Mouse (Mus musculus) C2C12 (cell line): ENCODE measurements around the gene Aym1. TPM values are rescaled to one million over a fixed set of nuclear protein-coding genes. Genes with fewer than 3 reads are reported as not detected.

Experiments
- H3K27me3 ChIP-seq: one replicate; pipeline ENCODE4 v1.6.1; 2011; ENCODE audit not compliant: control insufficient read depth, insufficient read depth, insufficient read length
- H3K36me3 ChIP-seq: one replicate; pipeline ENCODE4 v1.6.1; 2011; ENCODE audit not compliant: control insufficient read depth, insufficient read depth
- H3K4me3 ChIP-seq: one replicate; pipeline ENCODE4 v1.5.1; 2011; ENCODE audit warnings: mild to moderate bottlenecking, control low read depth; ENCODE audit not compliant: poor library complexity, insufficient read depth, severe bottlenecking
- H3K79me2 ChIP-seq: one replicate; pipeline ENCODE4 v1.6.1; 2011; ENCODE audit not compliant: control insufficient read depth, insufficient read depth
- H3K79me3 ChIP-seq: one replicate; pipeline ENCODE4 v1.6.1; 2011; ENCODE audit warnings: low read depth, control low read depth
- H3ac ChIP-seq: one replicate; pipeline ENCODE3; 2011; ENCODE audit warnings: low read depth; ENCODE audit not compliant: control insufficient read depth, insufficient read length
- CEBPB ChIP-seq: IDR thresholded peaks from one replicate; pipeline ENCODE4 v1.6.1; 2011; ENCODE audit warnings: low read depth, mild to moderate bottlenecking, control low read depth, moderate library complexity
- CTCF ChIP-seq: IDR thresholded peaks from one replicate; pipeline ENCODE4 v1.5.1; 2011; ENCODE audit not compliant: control insufficient read depth, insufficient read depth, insufficient read length
- FOSL1 ChIP-seq: IDR thresholded peaks from one replicate; pipeline ENCODE4 v1.8.0; 2011; ENCODE audit warnings: mild to moderate bottlenecking, low read length; ENCODE audit not compliant: poor library complexity, insufficient read depth, severe bottlenecking
- MAX ChIP-seq: IDR thresholded peaks from one replicate; pipeline ENCODE4 v1.6.1; 2011; ENCODE audit warnings: mild to moderate bottlenecking, control low read depth
- MYOD1 ChIP-seq: IDR thresholded peaks from one replicate; pipeline ENCODE4 v1.6.1; 2011; ENCODE audit warnings: low read depth; ENCODE audit not compliant: control insufficient read depth, insufficient read length
- MYOG ChIP-seq: IDR thresholded peaks from one replicate; pipeline ENCODE4 v1.6.1; 2011; ENCODE audit not compliant: control insufficient read depth, insufficient read length; ENCODE audit errors: extremely low read depth
- USF1 ChIP-seq: IDR thresholded peaks from one replicate; pipeline ENCODE4 v1.6.1; 2011; ENCODE audit warnings: low read depth, mild to moderate bottlenecking, control low read depth, moderate library complexity
- polyA plus RNA-seq: library from polyadenylated mRNA; unstranded; fragments of >200 nt; fragmentation: generic; extraction: Trizol; gene quantifications from one replicate; pipeline ENCODE4 v1.2.1, GENCODE M21; 2012; ENCODE audit warnings: missing spikeins

Gene Aym1
- polyA plus RNA-seq, 1 experiment, result not detected

DNA sequence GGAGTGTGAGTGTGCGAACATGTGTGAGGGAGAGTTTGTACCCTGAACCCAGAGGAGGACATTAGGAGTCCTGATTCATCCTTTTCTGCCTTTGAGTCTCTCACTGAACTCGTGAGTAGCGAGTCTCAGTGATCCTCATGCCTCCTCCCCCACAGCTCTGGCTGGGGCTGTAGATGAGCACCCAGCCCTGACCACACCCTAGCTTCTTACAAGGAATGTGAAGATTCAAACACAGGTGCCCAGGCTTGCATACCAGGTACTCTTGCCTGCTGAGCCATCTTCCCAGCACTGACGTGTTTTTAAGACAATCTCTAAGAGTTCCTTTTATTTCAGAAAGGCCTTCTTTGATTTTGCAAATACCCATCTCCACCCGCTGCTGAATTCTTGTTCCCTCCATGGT lies 22.3 kb downstream of the Aym1 start:
- no peaks in the 10 kb centered on the region for H3K79me2 ChIP-seq
- H3K4me3 ChIP-seq, result no peak overlapping the region
- no peaks in the 10 kb centered on the region for H3K36me3 ChIP-seq
- no peaks in the 10 kb centered on the region for H3K79me3 ChIP-seq
- TF ChIP-seq CEBPB (no peak), CTCF (no peak), MYOG (no peak), FOSL1 (no peak), USF1 (no peak), MYOD1 (no peak), MAX (no peak)
- no peak overlapping the region for H3ac ChIP-seq
- peaks cover 20% of the 10 kb centered on the region for H3K27me3 ChIP-seq

DNA sequence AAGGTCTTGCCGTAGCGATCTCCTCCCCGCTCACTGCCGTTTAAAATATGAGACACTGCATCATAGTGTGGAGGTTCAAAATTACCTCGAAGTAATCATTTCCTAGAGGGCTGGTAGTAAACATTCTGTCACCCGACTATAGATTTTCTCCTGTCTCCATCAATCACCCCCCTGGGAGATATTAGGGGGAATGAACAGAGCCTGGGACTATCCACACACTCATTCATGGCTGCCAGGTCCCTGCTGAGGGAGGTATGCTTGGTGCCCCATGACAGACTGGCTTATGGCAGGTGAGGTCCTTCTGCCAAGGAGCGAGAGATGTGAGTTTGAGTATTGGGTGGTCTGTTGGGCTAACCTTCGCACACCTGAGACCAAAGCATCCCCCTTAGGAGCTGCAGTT lies 23.5 kb downstream of the Aym1 start:
- H3K79me3 ChIP-seq, result no peaks in the 10 kb centered on the region
- TF ChIP-seq MYOD1 (no peak), MYOG (no peak), FOSL1 (no peak), CEBPB (no peak), CTCF (no peak), USF1 (no peak)
- H3K27me3 ChIP-seq, result peaks cover 18% of the 10 kb centered on the region
- H3K4me3 ChIP-seq, result no peak overlapping the region
- H3K79me2 ChIP-seq, result no peaks in the 10 kb centered on the region
- no peak overlapping the region for H3ac ChIP-seq
- no peaks in the 10 kb centered on the region for H3K36me3 ChIP-seq

DNA sequence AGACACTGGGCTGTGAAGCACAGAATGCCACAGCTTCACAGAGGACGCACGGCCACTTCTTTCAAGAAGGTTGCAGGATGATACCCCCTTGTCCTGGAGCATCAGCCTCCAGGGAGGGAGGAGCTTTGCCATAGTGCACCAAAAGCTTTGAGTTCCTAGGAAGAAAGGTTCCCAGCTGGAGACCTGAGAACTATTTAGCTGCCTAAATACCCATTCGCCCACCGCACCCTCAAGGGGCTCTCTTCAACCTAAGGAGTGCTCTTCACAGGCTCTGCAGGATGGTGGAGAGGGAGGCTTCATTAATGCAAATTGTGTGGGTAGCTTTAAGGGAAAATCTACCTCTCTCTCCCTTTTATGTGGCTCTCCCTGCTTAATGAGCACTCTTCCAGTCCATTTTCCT lies 25.5 kb downstream of the Aym1 start:
- no peaks in the 10 kb centered on the region for H3K79me2 ChIP-seq
- no peak overlapping the region for H3ac ChIP-seq
- no peaks in the 10 kb centered on the region for H3K36me3 ChIP-seq
- no peaks in the 10 kb centered on the region for H3K79me3 ChIP-seq
- H3K27me3 ChIP-seq, result peaks cover 17% of the 10 kb centered on the region
- TF ChIP-seq CTCF, result no peak
- no peak for TF ChIP-seq MAX
- TF ChIP-seq MYOG, result no peak
- TF ChIP-seq CEBPB, result no peak
- TF ChIP-seq USF1, result no peak
- no peak for TF ChIP-seq MYOD1
- no peak for TF ChIP-seq FOSL1
- H3K4me3 ChIP-seq, result no peak overlapping the region

DNA sequence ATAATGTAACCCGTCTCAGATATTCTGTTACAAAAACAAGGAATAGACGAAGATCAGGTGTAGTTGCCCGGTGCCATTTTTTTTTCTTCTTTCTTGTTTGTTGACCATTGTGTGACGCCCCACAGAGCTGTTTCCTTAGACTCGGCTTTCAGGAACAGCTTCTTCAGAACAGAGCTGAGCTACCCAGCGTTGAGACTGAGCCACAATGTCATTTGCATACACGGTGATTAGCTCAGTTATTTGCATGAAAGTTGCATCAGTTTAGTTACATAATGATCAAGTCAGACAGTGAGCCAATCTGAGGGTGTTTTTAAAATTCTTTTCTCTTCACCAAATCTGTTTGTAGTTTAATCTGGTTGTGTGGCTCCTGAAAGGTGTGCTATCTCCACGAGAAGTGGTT lies 36.7 kb downstream of the Aym1 start:
- H3K79me3 ChIP-seq, result no peaks in the 10 kb centered on the region
- peaks cover 34% of the 10 kb centered on the region for H3K27me3 ChIP-seq
- H3K79me2 ChIP-seq, result no peaks in the 10 kb centered on the region
- H3K36me3 ChIP-seq, result no peaks in the 10 kb centered on the region
- no peak overlapping the region for H3ac ChIP-seq
- TF ChIP-seq CTCF, result no peak
- TF ChIP-seq MAX, result no peak
- TF ChIP-seq MYOD1, result no peak
- TF ChIP-seq FOSL1, result no peak
- no peak for TF ChIP-seq CEBPB
- no peak for TF ChIP-seq USF1
- no peak for TF ChIP-seq MYOG
- H3K4me3 ChIP-seq, result no peak overlapping the region

- Histone ChIP-seq H3K79me2 (no peaks in the 10 kb centered on the region), H3K79me3 (no peaks in the 10 kb centered on the region), H3ac (no peak overlapping the region), H3K4me3 (no peak overlapping the region), H3K27me3 (peaks cover 31% of the 10 kb centered on the region), H3K36me3 (no peaks in the 10 kb centered on the region)
- TF ChIP-seq MAX (no peak), MYOD1 (no peak)
These were observed 39.3 kb downstream of the Aym1 start for GRCm38 (mm10) chr5:113396286-113396934.
